Mouse (Mus musculus): ENCODE results near the gene Camk1d.

DNA sequence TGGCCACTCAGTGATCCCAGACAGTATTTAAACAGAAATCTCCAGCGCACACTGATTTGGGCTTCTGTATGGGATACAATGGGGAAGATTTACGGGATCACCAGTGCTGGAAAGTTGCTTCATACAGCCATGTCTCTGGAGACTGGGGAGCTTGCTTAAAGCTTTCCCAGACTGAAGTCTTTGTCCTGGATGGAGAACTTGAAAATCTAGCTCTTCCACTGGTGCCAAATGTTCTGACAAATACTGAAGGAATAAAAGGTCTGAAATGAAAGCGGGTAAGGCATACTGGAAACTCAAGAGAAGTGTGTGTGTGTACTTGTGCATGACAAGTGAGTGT is 427.3 kb downstream of the Camk1d start:
- no peak for TF ChIP-seq POLR2A (IDR thresholded peaks at IDR 0.05; ENCODE audit: borderline replicate concordance, extremely low read depth, insufficient read depth, insufficient read length, poor library complexity, severe bottlenecking)
- no peak for TF ChIP-seq CTCF (IDR thresholded peaks at IDR 0.05; ENCODE audit: borderline replicate concordance, extremely low read depth, insufficient read depth, insufficient read length)
